Mouse (Mus musculus): Measurements from ENCODE around the gene Ulk1. TPM values are rescaled to one million over a fixed set of nuclear protein-coding genes. Genes with fewer than 3 reads are reported as not detected.

The Ulk1 gene
- polyA plus RNA-seq, 2 experiments, result 13.3 to 18.3 TPM

DNA sequence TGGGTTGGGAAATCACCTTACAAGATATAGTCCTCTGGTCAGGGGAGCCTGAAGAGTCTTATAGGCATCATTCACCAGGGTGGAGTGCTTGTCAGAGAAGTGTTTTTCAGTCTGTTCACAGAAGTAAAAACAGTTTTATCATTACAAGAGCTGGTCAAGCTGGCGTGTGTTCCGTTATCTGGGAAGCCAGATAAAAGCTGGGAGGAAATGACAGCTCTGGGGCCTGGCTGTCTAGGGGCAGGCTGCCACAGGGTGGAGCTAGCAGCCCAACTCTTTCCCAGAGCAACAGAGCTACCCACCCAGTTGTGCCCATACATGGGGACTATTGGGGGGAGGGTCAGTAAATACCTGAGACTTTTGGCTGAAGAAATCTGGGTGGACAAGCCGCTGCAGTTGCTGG lies 26.1 kb upstream of the Ulk1 start:
- H3K4me1 ChIP-seq (replicated peaks; ENCODE audit: control insufficient read depth in 2 of 2, insufficient read depth in 2 of 2, low read length in 1 of 2), result peaks cover 42 to 45% of the 10 kb centered on the region in 2 experiments
- peak overlapping the region; percentile 50 to 56 for H3K4me3 ChIP-seq (ENCODE audit: insufficient read depth in 1 of 2, low read depth in 2 of 2, low read length in 2 of 2)
- TF ChIP-seq CTCF (IDR thresholded peaks at IDR 0.05; ENCODE audit: low read depth), result peak; percentile 93
- TF ChIP-seq EP300 (IDR thresholded peaks at IDR 0.05; ENCODE audit: low read depth), result peak; percentile 98
- peak overlapping the region; percentile 74 for H3K4me2 ChIP-seq (ENCODE audit: low read depth)
- DNase-seq (ENCODE audit: low read depth in 3 of 3, low spot score in 3 of 3) (peak; percentile 86 to 92 (median 86)), ATAC-seq (ENCODE audit: insufficient read depth) (peak; percentile 74)
- 3% methylated on average over 3 of the region's 3 CpGs for WGBS (ENCODE audit: insufficient replicate concordance)
- no peaks in the 10 kb centered on the region for H3K27me3 ChIP-seq (ENCODE audit: control insufficient read depth, insufficient read depth, low read length)
- no peaks in the 10 kb centered on the region for H3K9me3 ChIP-seq (ENCODE audit: control insufficient read depth, low read length)
- H3K9ac ChIP-seq (replicated peaks), result peak overlapping the region; percentile 82
- H3K27ac ChIP-seq, result peak overlapping the region; percentile 100
- H3K36me3 ChIP-seq (replicated peaks; ENCODE audit: control insufficient read depth, insufficient read depth, low read depth), result peaks cover 13% of the 10 kb centered on the region

DNA sequence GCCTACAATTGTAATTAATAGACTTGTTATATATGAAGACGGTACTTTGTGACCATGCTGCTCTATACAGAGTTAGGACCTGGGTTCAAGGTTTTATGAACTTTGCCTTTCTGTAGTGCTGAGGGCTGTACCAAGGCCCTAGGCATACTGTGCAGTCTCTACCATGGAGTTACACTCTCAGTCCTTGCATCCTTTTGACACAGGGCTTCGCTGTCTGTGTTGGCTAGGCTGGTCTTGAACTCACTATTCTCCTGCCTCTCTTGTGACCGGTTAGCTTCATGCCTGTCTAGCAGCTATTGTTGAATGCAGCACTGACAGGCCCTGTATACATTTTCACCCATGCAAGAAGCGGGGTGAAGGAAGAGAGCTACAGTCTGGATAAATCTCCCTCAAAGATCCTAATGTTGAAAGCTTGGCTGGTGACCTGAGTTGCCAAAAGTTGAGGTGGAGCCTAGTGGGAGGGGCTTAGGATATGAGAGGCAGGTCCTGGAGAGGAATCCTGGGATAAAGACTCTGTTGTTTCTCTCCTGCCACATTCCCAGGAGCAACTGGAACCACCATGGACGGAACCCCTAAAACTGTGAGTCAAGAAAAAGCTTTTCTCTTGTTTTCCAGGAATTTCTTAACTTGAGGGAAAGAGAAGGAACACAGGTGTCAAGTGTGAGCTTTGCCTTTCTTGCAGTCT lies 21.3 kb upstream of the Ulk1 start:
- peaks cover 20% of the 10 kb centered on the region for H3K36me3 ChIP-seq (replicated peaks; ENCODE audit: control insufficient read depth, insufficient read depth, low read depth)
- H3K9ac ChIP-seq (replicated peaks), result no peak overlapping the region
- H3K4me3 ChIP-seq (ENCODE audit: insufficient read depth in 1 of 2, low read depth in 2 of 2, low read length in 2 of 2), result no peak overlapping the region
- DNase-seq (ENCODE audit: low read depth in 3 of 3, low spot score in 3 of 3), result no peak
- TF ChIP-seq CTCF (IDR thresholded peaks at IDR 0.05; ENCODE audit: low read depth) (no peak), EP300 (IDR thresholded peaks at IDR 0.05; ENCODE audit: low read depth) (no peak)
- peaks cover 21 to 24% of the 10 kb centered on the region in 2 experiments for H3K4me1 ChIP-seq (replicated peaks; ENCODE audit: control insufficient read depth in 2 of 2, insufficient read depth in 2 of 2, low read length in 1 of 2)
- H3K27ac ChIP-seq, result no peak overlapping the region
- no peak for ATAC-seq (ENCODE audit: insufficient read depth)
- no peaks in the 10 kb centered on the region for H3K27me3 ChIP-seq (ENCODE audit: control insufficient read depth, insufficient read depth, low read length)
- no peaks in the 10 kb centered on the region for H3K9me3 ChIP-seq (ENCODE audit: control insufficient read depth, low read length)
- 85% methylated on average over 5 of the region's 5 CpGs for WGBS (ENCODE audit: insufficient replicate concordance)
- no peak overlapping the region for H3K4me2 ChIP-seq (ENCODE audit: low read depth)

- Histone ChIP-seq H3K9me3 (ENCODE audit: control insufficient read depth, low read length) (no peaks in the 10 kb centered on the region), H3K4me1 (replicated peaks; ENCODE audit: control insufficient read depth in 2 of 2, insufficient read depth in 2 of 2, low read length in 1 of 2) (no peaks in the 10 kb centered on the region), H3K4me3 (ENCODE audit: insufficient read depth in 1 of 2, low read depth in 2 of 2, low read length in 2 of 2) (no peak overlapping the region), H3K27me3 (ENCODE audit: control insufficient read depth, insufficient read depth, low read length) (no peaks in the 10 kb centered on the region), H3K9ac (replicated peaks) (no peak overlapping the region), H3K4me2 (ENCODE audit: low read depth) (no peak overlapping the region), H3K36me3 (replicated peaks; ENCODE audit: control insufficient read depth, insufficient read depth, low read depth) (peaks cover 10% of the 10 kb centered on the region), H3K27ac (no peak overlapping the region)
- DNase-seq (ENCODE audit: low read depth in 3 of 3, low spot score in 3 of 3) (no peak), ATAC-seq (ENCODE audit: insufficient read depth) (0 out of 2 replicates have a peak, but pooled peaks have one; percentile 8)
- TF ChIP-seq CTCF (IDR thresholded peaks at IDR 0.05; ENCODE audit: low read depth) (no peak), EP300 (IDR thresholded peaks at IDR 0.05; ENCODE audit: low read depth) (no peak)
- 82% methylated on average over 5 of the region's 5 CpGs for WGBS (ENCODE audit: insufficient replicate concordance)
Measured at GRCm38 (mm10) chr5:110827576-110827975, 17.7 kb upstream of the Ulk1 start.

DNA sequence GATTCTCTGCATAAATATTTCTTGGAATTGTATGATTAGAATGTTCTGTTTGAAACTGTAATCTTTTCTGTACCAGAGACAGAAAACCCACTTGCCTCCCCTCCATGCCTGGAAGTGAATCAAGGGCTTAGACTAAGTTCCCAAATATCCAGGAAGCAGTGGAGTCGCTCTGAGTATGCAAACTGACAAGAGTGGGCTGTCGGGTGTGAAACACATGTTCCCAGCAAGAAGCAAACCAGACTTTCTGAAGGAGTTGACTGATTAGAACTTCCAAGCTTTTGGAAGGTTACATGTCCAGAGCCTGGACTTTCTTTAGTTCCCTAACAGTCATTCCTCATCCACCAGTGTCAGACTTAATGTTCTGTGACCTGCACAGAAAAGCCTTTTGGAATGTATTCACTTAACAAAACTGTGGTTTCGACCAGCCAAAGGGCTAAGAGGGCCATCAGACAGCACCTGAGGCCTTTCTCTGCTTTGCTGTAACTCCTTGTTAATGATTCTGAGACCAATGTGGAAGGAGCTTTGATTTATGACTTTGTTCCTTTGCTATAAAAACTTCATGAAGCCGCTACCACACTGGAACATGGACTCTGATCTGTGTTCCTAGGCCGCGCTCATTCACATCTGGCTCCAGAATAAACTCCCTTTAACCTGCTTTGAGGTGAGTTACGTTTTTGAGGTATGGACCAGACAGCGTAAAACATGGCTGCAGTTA lies 17.0 kb upstream of the Ulk1 start:
- H3K36me3 ChIP-seq (replicated peaks; ENCODE audit: control insufficient read depth, insufficient read depth, low read depth), result peaks cover 7% of the 10 kb centered on the region
- no peak for TF ChIP-seq EP300 (IDR thresholded peaks at IDR 0.05; ENCODE audit: low read depth)
- no peak for TF ChIP-seq CTCF (IDR thresholded peaks at IDR 0.05; ENCODE audit: low read depth)
- no peaks in the 10 kb centered on the region for H3K4me1 ChIP-seq (replicated peaks; ENCODE audit: control insufficient read depth in 2 of 2, insufficient read depth in 2 of 2, low read length in 1 of 2)
- H3K9ac ChIP-seq (replicated peaks), result no peak overlapping the region
- no peak overlapping the region for H3K4me2 ChIP-seq (ENCODE audit: low read depth)
- H3K4me3 ChIP-seq (ENCODE audit: insufficient read depth in 1 of 2, low read depth in 2 of 2, low read length in 2 of 2), result no peak overlapping the region
- no peaks in the 10 kb centered on the region for H3K27me3 ChIP-seq (ENCODE audit: control insufficient read depth, insufficient read depth, low read length)
- no peaks in the 10 kb centered on the region for H3K9me3 ChIP-seq (ENCODE audit: control insufficient read depth, low read length)
- 83% methylated on average over 8 of the region's 8 CpGs for WGBS (ENCODE audit: insufficient replicate concordance)
- no peak overlapping the region for H3K27ac ChIP-seq
- no peak for DNase-seq (ENCODE audit: low read depth in 3 of 3, low spot score in 3 of 3)
- ATAC-seq (ENCODE audit: insufficient read depth), result no peak

GRCm38 (mm10) chr5:110824421-110824820 lies 14.5 kb upstream of the Ulk1 start:
- Histone ChIP-seq H3K4me1 (replicated peaks; ENCODE audit: control insufficient read depth in 2 of 2, insufficient read depth in 2 of 2, low read length in 1 of 2) (no peaks in the 10 kb centered on the region), H3K4me2 (ENCODE audit: low read depth) (no peak overlapping the region), H3K27ac (no peak overlapping the region), H3K36me3 (replicated peaks; ENCODE audit: control insufficient read depth, insufficient read depth, low read depth) (peaks cover 7% of the 10 kb centered on the region), H3K9me3 (ENCODE audit: control insufficient read depth, low read length) (no peaks in the 10 kb centered on the region), H3K9ac (replicated peaks) (no peak overlapping the region), H3K4me3 (ENCODE audit: insufficient read depth in 1 of 2, low read depth in 2 of 2, low read length in 2 of 2) (no peak overlapping the region), H3K27me3 (ENCODE audit: control insufficient read depth, insufficient read depth, low read length) (no peaks in the 10 kb centered on the region)
- WGBS (ENCODE audit: insufficient replicate concordance), result 72% methylated on average over 4 of the region's 4 CpGs
- DNase-seq (ENCODE audit: low read depth in 3 of 3, low spot score in 3 of 3), result no peak
- no peak for TF ChIP-seq EP300 (IDR thresholded peaks at IDR 0.05; ENCODE audit: low read depth)
- ATAC-seq (ENCODE audit: insufficient read depth), result no peak
